Mouse (Mus musculus): Measurements from ENCODE around the gene 4930402F06Rik. TPM values are rescaled to one million over a fixed set of nuclear protein-coding genes. Genes with fewer than 3 reads are reported as not detected.

The 4930402F06Rik gene
- total RNA-seq, 2 experiments from 2014 or later: not detected

- intact Hi-C loops (cut with DNase I): no loop called here
- no peak for DNase-seq (ENCODE audit: low spot score in 2 of 2)
Observed at GRCm38 (mm10) chr2:35419671-35420070, 22.7 kb upstream of the 4930402F06Rik start.

GRCm38 (mm10) chr2:35419243-35419642 is 22.3 kb upstream of the 4930402F06Rik start:
- no peak for DNase-seq (ENCODE audit: low spot score in 2 of 2)
- intact Hi-C loops (cut with DNase I): no loop called here

GRCm38 (mm10) chr2:35417231-35417630 is 20.3 kb upstream of the 4930402F06Rik start:
- no peak for DNase-seq (ENCODE audit: low spot score in 2 of 2)
- intact Hi-C loops (cut with DNase I): no loop called here

GRCm38 (mm10) chr2:35416473-35416872 is 19.5 kb upstream of the 4930402F06Rik start:
- intact Hi-C loops (cut with DNase I): no loop called here
- DNase-seq (ENCODE audit: low spot score in 2 of 2): no peak

GRCm38 (mm10) chr2:35412810-35413209 is 15.8 kb upstream of the 4930402F06Rik start:
- intact Hi-C loops (cut with DNase I): no loop called here

GRCm38 (mm10) chr2:35412246-35412645 is 15.3 kb upstream of the 4930402F06Rik start:
- intact Hi-C loops (cut with DNase I): no loop called here
- no peak for DNase-seq (ENCODE audit: low spot score in 2 of 2)

More at GRCm38 (mm10) chr2:35412810-35413209, 15.8 kb upstream of the 4930402F06Rik start:
- DNase-seq (ENCODE audit: low spot score in 2 of 2): no peak

GRCm38 (mm10) chr2:35411640-35412190 is 14.7 kb upstream of the 4930402F06Rik start:
- intact Hi-C loops (cut with DNase I): no loop called here
- no peak for DNase-seq (ENCODE audit: low spot score in 2 of 2)

- intact Hi-C loops (cut with DNase I): no loop called here
- no peak for DNase-seq (ENCODE audit: low spot score in 2 of 2)
Observed at GRCm38 (mm10) chr2:35409466-35409865, 12.5 kb upstream of the 4930402F06Rik start.

- intact Hi-C loops (cut with DNase I): no loop called here
- no peak for DNase-seq (ENCODE audit: low spot score in 2 of 2)
Observed at GRCm38 (mm10) chr2:35408409-35409110, 11.6 kb upstream of the 4930402F06Rik start.

GRCm38 (mm10) chr2:35407878-35408277 is 10.9 kb upstream of the 4930402F06Rik start:
- no peak for DNase-seq (ENCODE audit: low spot score in 2 of 2)
- intact Hi-C loops (cut with DNase I): no loop called here

- intact Hi-C loops (cut with DNase I): no loop called here
Observed at GRCm38 (mm10) chr2:35407266-35407665, 10.3 kb upstream of the 4930402F06Rik start.

GRCm38 (mm10) chr2:35406611-35407010 is 9.6 kb upstream of the 4930402F06Rik start:
- intact Hi-C loops (cut with DNase I): no loop called here
- no peak for DNase-seq (ENCODE audit: low spot score in 2 of 2)

More at GRCm38 (mm10) chr2:35407266-35407665, 10.3 kb upstream of the 4930402F06Rik start:
- DNase-seq (ENCODE audit: low spot score in 2 of 2): no peak

- no peak for DNase-seq (ENCODE audit: low spot score in 2 of 2)
- intact Hi-C loops (cut with DNase I): no loop called here
Observed at GRCm38 (mm10) chr2:35402391-35402790, 5.4 kb upstream of the 4930402F06Rik start.

GRCm38 (mm10) chr2:35400739-35401138 is 3.8 kb upstream of the 4930402F06Rik start:
- intact Hi-C loops (cut with DNase I): no loop called here
- no peak for DNase-seq (ENCODE audit: low spot score in 2 of 2)

GRCm38 (mm10) chr2:35398184-35398828 is 1.3 kb upstream of the 4930402F06Rik start:
- intact Hi-C loops (cut with DNase I): loop anchor here (2.0 kb wide), 1 partner anchor 100 kb away; no protein-coding TSS in a partner anchor
- DNase-seq (ENCODE audit: low spot score in 2 of 2): no peak

GRCm38 (mm10) chr2:35397590-35398173 is 707 bp upstream of the 4930402F06Rik start:
- intact Hi-C loops (cut with DNase I): loop anchor here (2.0 kb wide), 2 partner anchors 99 to 109 kb away; no protein-coding TSS in a partner anchor
- DNase-seq (ENCODE audit: low spot score in 2 of 2): peak; percentile 81 to 83

GRCm38 (mm10) chr2:35385441-35385871 is 11.5 kb downstream of the 4930402F06Rik start:
- DNase-seq (ENCODE audit: low spot score in 2 of 2): no peak
- intact Hi-C loops (cut with DNase I): no loop called here

GRCm38 (mm10) chr2:35379306-35379705 is 17.7 kb downstream of the 4930402F06Rik start:
- intact Hi-C loops (cut with DNase I): no loop called here
- DNase-seq (ENCODE audit: low spot score in 2 of 2): no peak

- intact Hi-C loops (cut with DNase I): no loop called here
- no peak for DNase-seq (ENCODE audit: low spot score in 2 of 2)
Observed at GRCm38 (mm10) chr2:35377600-35377999, 19.4 kb downstream of the 4930402F06Rik start.

GRCm38 (mm10) chr2:35373003-35373402 is 24.0 kb downstream of the 4930402F06Rik start:
- DNase-seq (ENCODE audit: low spot score in 2 of 2): peak; percentile 28 to 46
- intact Hi-C loops (cut with DNase I): no loop called here

Data from left cerebral cortex, postnatal 14 days (tissue).